Mouse (Mus musculus): ENCODE data around the gene Wnt7b.

The Wnt7b gene

DNA sequence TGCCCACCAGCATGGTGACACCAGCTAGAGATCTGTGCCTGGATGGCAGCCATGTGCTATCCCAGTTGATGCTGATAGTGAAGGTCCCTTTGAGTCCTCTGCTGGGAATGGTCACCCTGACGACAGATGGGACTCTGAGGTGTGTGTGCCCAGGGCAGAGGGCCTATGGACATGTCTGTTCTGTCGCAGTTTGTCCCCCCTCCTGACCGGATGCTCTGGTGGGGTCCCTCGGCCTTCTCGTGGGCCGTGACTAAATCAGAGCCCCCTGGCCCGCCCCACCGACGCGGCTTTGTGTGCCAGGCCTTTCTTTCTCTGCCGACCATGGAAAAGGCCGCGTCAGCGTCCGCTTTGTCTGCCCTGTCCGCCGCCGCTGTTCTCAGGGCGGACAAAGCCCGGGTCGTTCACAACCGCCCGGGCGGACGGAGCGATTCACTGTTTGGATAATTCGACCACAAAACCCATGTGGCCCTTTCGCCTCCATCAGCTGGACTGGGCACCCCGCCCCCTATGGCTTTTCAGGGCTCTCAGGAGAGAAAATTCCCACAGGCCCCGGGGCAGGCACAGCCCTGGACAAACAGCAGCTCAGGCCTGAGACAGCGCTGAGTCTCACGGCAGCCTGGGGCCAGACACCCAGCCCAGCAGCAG lies 74.8 kb downstream of the Wnt7b start:
- DNase-seq (ENCODE audit: low spot score in 2 of 2), result no peak

DNA sequence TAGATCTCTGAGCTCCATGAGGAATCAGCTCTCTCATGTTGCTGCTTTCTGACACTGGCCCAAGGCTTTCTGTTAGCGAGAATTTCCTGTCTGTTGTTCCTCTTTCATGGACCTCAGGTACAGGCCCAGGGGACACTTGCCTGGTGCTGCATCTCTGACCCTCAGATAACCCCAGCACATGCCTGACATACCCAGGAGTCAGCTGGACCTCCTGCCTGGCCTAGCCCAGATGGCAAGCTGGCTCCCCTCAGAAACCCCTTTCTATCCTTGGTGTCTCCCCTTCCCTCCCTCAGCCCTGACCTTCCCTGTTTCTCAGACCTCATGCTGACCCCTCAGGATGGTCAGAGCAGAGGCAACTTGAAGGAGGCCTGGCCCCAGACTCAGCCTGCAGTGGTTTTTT lies 75.6 kb downstream of the Wnt7b start:
- DNase-seq (ENCODE audit: low spot score in 2 of 2), result no peak

DNA sequence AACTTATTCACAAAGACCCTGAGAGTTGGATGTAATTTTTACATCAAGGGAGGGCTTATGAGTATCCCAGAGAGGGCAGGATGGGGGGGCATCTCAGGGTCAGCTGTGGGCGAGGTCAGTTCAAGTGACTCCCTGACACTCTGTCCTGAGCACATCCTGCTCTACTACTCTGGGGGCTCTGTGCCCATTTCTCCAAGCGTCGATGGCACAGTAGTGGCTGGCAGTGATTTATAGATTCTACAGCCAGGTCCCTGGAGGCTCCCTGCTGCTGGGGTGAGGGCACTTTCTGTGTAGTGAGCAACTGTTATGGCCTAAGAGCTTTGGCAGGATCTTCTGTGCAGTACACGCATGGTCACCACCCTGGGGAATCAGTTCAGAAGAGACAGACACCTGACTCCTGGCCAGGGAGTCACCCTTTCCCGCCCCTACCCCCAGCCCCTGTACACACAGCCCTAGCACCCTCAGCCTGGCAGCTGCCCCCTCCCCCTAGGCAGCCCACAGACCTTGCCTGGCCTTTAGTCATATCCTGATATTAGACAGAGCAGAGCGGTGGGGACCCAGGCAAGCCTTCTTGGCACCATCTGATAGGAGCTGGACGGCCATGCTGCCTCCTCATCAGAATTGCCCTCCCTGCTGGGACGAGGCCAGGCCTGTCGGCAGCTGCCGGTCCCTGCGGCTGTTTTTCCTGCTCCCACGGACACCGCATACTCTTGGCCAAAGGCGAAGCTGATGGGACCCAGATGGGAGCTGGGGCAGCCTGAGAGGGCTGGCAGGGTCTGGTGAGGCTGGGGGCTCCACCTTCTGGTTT lies 77.0 kb downstream of the Wnt7b start:
- no peak for DNase-seq (ENCODE audit: low spot score in 2 of 2)

DNA sequence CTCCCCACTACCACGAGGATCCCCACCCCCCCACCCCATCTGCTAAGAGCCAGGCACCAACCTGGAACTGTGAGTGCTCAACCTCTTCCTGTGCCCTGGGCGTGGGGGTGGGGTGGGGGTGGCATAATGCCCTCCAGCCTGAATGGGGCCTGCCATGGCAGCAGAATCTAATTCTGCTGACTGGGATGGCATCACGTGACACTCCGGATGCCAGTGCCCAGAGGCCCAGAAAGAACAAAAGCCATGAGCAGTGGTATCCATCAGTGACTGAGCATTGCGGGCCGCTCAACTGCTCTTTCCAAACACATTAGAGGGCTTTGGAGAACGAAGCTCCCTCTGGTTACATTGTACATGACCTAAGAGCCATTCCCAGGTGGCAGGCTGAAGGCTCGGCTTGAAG lies 79.1 kb downstream of the Wnt7b start, which contains the start of gene 7530416G11Rik:
TSS of gene 7530416G11Rik (minus strand) at position 101 of the 400 bp plus-strand sequence.
- DNase-seq (ENCODE audit: low spot score in 2 of 2), result no peak

DNA sequence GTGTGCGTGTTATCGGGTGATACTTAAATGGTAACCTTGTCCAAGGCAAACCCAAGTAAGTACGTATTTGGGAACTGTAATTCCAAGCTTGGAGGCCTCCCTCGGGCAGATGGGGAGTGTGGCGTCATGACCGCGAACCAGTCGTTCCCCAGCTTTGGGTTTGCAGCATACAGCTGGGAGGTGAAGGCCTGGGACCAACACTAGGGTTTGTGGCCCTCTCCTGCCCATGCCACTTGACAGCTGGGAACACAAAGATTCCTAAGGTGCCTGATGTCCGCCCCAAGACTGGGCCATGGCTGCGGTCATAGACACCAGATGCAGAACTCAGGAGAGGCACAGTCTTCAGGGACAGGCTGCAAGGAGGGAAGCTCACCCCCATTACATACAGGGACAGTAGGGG lies 82.0 kb downstream of the Wnt7b start:
- DNase-seq (ENCODE audit: low spot score in 2 of 2), result no peak

DNA sequence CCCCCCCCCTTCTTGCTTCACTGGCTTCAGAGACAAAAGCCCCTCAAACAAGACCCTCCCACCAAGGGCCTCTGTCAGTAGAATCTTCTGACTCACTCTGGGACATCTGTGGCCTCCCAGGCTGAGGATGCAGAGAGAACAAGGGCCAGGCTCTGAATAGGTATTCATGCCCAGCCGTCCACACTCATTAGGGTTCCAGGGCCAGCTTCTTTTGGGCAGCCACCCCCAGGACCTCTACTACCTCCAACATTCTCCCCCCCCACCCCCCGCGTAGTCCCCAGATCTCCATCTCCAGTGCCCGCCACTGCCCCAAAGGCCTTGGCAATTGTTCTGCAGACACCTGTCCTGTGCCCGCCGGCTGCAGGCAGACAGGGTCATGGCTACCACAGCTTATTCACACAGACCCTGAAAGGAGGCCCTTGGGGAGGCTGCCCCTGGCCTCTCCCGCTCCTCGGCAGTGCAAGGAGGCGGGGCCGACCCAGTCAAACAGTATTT lies 84.2 kb downstream of the Wnt7b start:
- no peak for DNase-seq (ENCODE audit: low spot score in 2 of 2)

DNA sequence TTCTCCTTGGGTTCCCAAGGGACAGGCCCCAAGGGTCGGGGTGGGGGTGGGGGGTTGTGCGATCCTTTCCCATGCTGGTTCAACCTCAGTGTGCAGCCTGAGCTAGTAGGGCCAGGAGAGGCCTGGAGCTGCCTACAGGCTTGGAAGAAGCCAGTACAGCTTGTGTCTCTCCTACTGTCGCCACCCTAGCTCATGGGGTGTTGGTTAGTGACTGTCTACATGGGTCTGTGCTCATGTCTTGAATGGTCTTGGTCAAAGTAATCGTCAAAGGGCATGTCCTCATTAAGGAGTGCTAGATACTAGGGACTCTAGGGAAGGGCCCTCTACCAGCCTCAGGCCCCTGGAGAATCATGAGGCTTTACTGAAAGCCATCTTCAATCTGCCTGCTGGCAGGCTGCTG lies 84.7 kb downstream of the Wnt7b start:
- no peak for DNase-seq (ENCODE audit: low spot score in 2 of 2)

DNA sequence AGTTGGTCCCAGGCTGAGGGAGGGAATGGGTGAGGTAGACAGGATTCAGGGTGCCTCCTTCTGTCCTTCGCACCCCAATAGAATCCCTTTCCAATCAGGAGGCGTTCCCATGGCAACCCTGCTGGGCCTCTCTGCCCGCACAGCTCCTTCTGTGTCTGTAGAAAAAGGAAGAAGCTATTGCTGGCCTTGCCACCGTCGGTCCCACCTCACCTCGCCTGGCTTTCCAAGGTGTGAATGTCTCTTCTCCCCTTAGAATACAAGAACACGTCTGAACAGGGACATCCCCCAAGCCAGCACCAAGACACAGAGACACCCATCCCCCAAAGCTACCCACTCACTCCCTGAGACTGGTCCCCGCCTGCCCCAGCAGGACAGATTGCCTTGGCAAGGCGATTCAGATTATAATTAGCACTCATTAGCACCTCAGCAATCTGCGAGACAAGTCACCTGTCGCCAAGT lies 88.1 kb downstream of the Wnt7b start:
- DNase-seq (ENCODE audit: low spot score in 2 of 2), result no peak

DNA sequence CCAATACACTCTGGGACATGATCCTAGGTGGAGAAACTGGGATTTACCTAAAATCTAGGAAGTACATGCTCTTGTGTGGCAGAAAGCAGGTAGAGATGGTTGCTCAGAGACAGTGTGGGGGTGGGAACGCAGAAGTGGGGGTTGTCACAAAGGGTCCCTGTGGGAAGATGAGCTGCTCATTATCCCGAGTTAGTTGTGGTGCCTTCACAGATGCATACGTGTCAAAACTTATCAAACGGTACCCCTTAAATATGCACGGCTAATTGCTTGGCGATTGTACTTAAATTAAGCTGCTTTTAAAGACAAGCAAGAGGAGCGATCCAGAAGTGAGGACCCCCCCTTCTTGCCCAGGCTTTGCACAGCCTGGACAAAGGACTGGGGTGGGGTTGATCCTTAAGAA lies 92.5 kb downstream of the Wnt7b start:
- DNase-seq (ENCODE audit: low spot score in 2 of 2), result no peak

DNA sequence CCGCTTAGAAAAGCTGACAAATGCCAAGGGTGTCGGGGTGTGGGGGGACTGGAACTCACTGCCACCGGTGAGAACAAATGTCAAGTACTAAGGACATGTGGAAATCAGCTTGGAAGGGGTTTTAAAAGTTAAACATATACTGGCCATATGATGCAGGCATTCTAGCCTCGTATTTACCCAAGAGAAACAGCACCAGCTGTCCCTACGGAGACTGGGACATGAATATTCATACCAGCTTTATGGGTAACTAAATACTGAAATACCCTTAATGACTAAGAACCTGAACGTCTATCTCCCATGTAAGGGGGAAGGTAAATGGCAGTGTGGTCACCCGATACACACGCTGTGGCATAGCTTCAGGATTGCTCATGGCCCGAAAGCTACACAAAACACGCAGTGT lies 93.4 kb downstream of the Wnt7b start:
- DNase-seq (ENCODE audit: low spot score in 2 of 2), result no peak

Data from spleen, postnatal 36 days (tissue).